Mouse (Mus musculus): ENCODE data around the gene Prickle1. TPM values are rescaled to one million over a fixed set of nuclear protein-coding genes. Genes with fewer than 3 reads are reported as not detected.

Gene Prickle1
- polyA plus RNA-seq, 1 experiment, result 4.0 TPM

- TF ChIP-seq CTCF (IDR thresholded peaks at IDR 0.05; ENCODE audit: control insufficient read depth, insufficient read depth, low read length) (no peak), POLR2A (IDR thresholded peaks at IDR 0.05; ENCODE audit: borderline replicate concordance, control insufficient read depth, low read depth, low read length) (no peak)
- Histone ChIP-seq H3K4me1 (ENCODE audit: control insufficient read depth, insufficient read depth, low read length) (no peaks in the 10 kb centered on the region; the same call in 1 of the 2 replicates), H3K4me3 (replicated peaks; ENCODE audit: control insufficient read depth, low read depth, low read length) (no peak overlapping the region), H3K27ac (ENCODE audit: control insufficient read depth, insufficient read depth, low read depth, low read length, poor library complexity) (no peak overlapping the region)
- 92% methylated on average over 9 of the region's 9 CpGs for WGBS
These were observed 93.0 kb downstream of the Prickle1 start for GRCm38 (mm10) chr15:93502703-93503102.

GRCm38 (mm10) chr15:93499866-93500265, 95.8 kb downstream of the Prickle1 start:
- Histone ChIP-seq H3K4me3 (replicated peaks; ENCODE audit: control insufficient read depth, low read depth, low read length) (no peak overlapping the region), H3K4me1 (ENCODE audit: control insufficient read depth, insufficient read depth, low read length) (no peaks in the 10 kb centered on the region; the same call in 1 of the 2 replicates), H3K27ac (ENCODE audit: control insufficient read depth, insufficient read depth, low read depth, low read length, poor library complexity) (no peak overlapping the region)
- no peak for TF ChIP-seq POLR2A (IDR thresholded peaks at IDR 0.05; ENCODE audit: borderline replicate concordance, control insufficient read depth, low read depth, low read length)
- WGBS, result 86% methylated on average over 9 of the region's 9 CpGs

- Histone ChIP-seq H3K27ac (ENCODE audit: control insufficient read depth, insufficient read depth, low read depth, low read length, poor library complexity) (no peak overlapping the region), H3K4me3 (replicated peaks; ENCODE audit: control insufficient read depth, low read depth, low read length) (no peak overlapping the region), H3K4me1 (ENCODE audit: control insufficient read depth, insufficient read depth, low read length) (no peaks in the 10 kb centered on the region)
- 71% methylated on average over 7 of the region's 7 CpGs for WGBS
- TF ChIP-seq POLR2A (IDR thresholded peaks at IDR 0.05; ENCODE audit: borderline replicate concordance, control insufficient read depth, low read depth, low read length) (no peak), CTCF (IDR thresholded peaks at IDR 0.05; ENCODE audit: control insufficient read depth, insufficient read depth, low read length) (no peak)
These were observed 101.0 kb downstream of the Prickle1 start for GRCm38 (mm10) chr15:93494700-93495099.

GRCm38 (mm10) chr15:93489597-93489996, 106.1 kb downstream of the Prickle1 start:
- Histone ChIP-seq H3K27ac (ENCODE audit: control insufficient read depth, insufficient read depth, low read depth, low read length, poor library complexity) (no peak overlapping the region), H3K4me3 (replicated peaks; ENCODE audit: control insufficient read depth, low read depth, low read length) (no peak overlapping the region), H3K4me1 (ENCODE audit: control insufficient read depth, insufficient read depth, low read length) (no peaks in the 10 kb centered on the region)
- no peak for TF ChIP-seq CTCF (IDR thresholded peaks at IDR 0.05; ENCODE audit: control insufficient read depth, insufficient read depth, low read length)
- no peak for TF ChIP-seq POLR2A (IDR thresholded peaks at IDR 0.05; ENCODE audit: borderline replicate concordance, control insufficient read depth, low read depth, low read length)
- WGBS, result 89% methylated on average over 4 of the region's 4 CpGs

GRCm38 (mm10) chr15:93486066-93486465, 109.6 kb downstream of the Prickle1 start:
- TF ChIP-seq POLR2A (IDR thresholded peaks at IDR 0.05; ENCODE audit: borderline replicate concordance, control insufficient read depth, low read depth, low read length) (no peak), CTCF (IDR thresholded peaks at IDR 0.05; ENCODE audit: control insufficient read depth, insufficient read depth, low read length) (no peak)
- Histone ChIP-seq H3K27ac (ENCODE audit: control insufficient read depth, insufficient read depth, low read depth, low read length, poor library complexity) (no peak overlapping the region), H3K4me1 (ENCODE audit: control insufficient read depth, insufficient read depth, low read length) (no peaks in the 10 kb centered on the region), H3K4me3 (replicated peaks; ENCODE audit: control insufficient read depth, low read depth, low read length) (no peak overlapping the region)
- WGBS, result 84% methylated on average over 7 of the region's 7 CpGs

- 73% methylated on average over 3 of the region's 3 CpGs for WGBS
- TF ChIP-seq CTCF (IDR thresholded peaks at IDR 0.05; ENCODE audit: control insufficient read depth, insufficient read depth, low read length), result no peak
- TF ChIP-seq POLR2A (IDR thresholded peaks at IDR 0.05; ENCODE audit: borderline replicate concordance, control insufficient read depth, low read depth, low read length), result no peak
- H3K4me1 ChIP-seq (ENCODE audit: control insufficient read depth, insufficient read depth, low read length), result no peaks in the 10 kb centered on the region
- H3K27ac ChIP-seq (ENCODE audit: control insufficient read depth, insufficient read depth, low read depth, low read length, poor library complexity), result no peak overlapping the region
- H3K4me3 ChIP-seq (replicated peaks; ENCODE audit: control insufficient read depth, low read depth, low read length), result no peak overlapping the region
These were observed 110.4 kb downstream of the Prickle1 start for GRCm38 (mm10) chr15:93485252-93485651.

GRCm38 (mm10) chr15:93484261-93484710, 111.4 kb downstream of the Prickle1 start:
- WGBS, result 87% methylated on average over 7 of the region's 7 CpGs
- Histone ChIP-seq H3K4me1 (ENCODE audit: control insufficient read depth, insufficient read depth, low read length) (no peaks in the 10 kb centered on the region), H3K4me3 (replicated peaks; ENCODE audit: control insufficient read depth, low read depth, low read length) (no peak overlapping the region), H3K27ac (ENCODE audit: control insufficient read depth, insufficient read depth, low read depth, low read length, poor library complexity) (no peak overlapping the region)
- TF ChIP-seq POLR2A (IDR thresholded peaks at IDR 0.05; ENCODE audit: borderline replicate concordance, control insufficient read depth, low read depth, low read length), result no peak
- TF ChIP-seq CTCF (IDR thresholded peaks at IDR 0.05; ENCODE audit: control insufficient read depth, insufficient read depth, low read length), result no peak

GRCm38 (mm10) chr15:93481112-93481511, 114.6 kb downstream of the Prickle1 start:
- Histone ChIP-seq H3K4me1 (ENCODE audit: control insufficient read depth, insufficient read depth, low read length) (no peaks in the 10 kb centered on the region), H3K27ac (ENCODE audit: control insufficient read depth, insufficient read depth, low read depth, low read length, poor library complexity) (no peak overlapping the region), H3K4me3 (replicated peaks; ENCODE audit: control insufficient read depth, low read depth, low read length) (no peak overlapping the region)
- TF ChIP-seq POLR2A (IDR thresholded peaks at IDR 0.05; ENCODE audit: borderline replicate concordance, control insufficient read depth, low read depth, low read length) (no peak), CTCF (IDR thresholded peaks at IDR 0.05; ENCODE audit: control insufficient read depth, insufficient read depth, low read length) (no peak)
- WGBS, result 90% methylated on average over 10 of the region's 10 CpGs

- 89% methylated on average over 4 of the region's 4 CpGs for WGBS
- no peak for TF ChIP-seq CTCF (IDR thresholded peaks at IDR 0.05; ENCODE audit: control insufficient read depth, insufficient read depth, low read length)
- TF ChIP-seq POLR2A (IDR thresholded peaks at IDR 0.05; ENCODE audit: borderline replicate concordance, control insufficient read depth, low read depth, low read length), result no peak
- Histone ChIP-seq H3K4me1 (ENCODE audit: control insufficient read depth, insufficient read depth, low read length) (no peaks in the 10 kb centered on the region), H3K4me3 (replicated peaks; ENCODE audit: control insufficient read depth, low read depth, low read length) (no peak overlapping the region), H3K27ac (ENCODE audit: control insufficient read depth, insufficient read depth, low read depth, low read length, poor library complexity) (no peak overlapping the region)
These were observed 116.2 kb downstream of the Prickle1 start for GRCm38 (mm10) chr15:93479445-93479844.
